Mouse (Mus musculus) right cerebral cortex, postnatal 36 days (tissue): ENCODE data around the gene Amn1.
A peak's percentile ranks its signal among the peaks of the same experiment; 100 is the strongest.
"Not testable (repeated sequence)": the region's sequence is repeated elsewhere in the genome, so short reads cannot be mapped to it uniquely, and the experiment has no call there.

Source experiments
- DNase-seq, 2 experiments: peaks; one replicate each; pipeline ENCODE4 v3.0.0; 2022; ENCODE audit warnings: low spot score in 2 of 2, mixed read lengths in 1 of 2

The Amn1 gene

DNA sequence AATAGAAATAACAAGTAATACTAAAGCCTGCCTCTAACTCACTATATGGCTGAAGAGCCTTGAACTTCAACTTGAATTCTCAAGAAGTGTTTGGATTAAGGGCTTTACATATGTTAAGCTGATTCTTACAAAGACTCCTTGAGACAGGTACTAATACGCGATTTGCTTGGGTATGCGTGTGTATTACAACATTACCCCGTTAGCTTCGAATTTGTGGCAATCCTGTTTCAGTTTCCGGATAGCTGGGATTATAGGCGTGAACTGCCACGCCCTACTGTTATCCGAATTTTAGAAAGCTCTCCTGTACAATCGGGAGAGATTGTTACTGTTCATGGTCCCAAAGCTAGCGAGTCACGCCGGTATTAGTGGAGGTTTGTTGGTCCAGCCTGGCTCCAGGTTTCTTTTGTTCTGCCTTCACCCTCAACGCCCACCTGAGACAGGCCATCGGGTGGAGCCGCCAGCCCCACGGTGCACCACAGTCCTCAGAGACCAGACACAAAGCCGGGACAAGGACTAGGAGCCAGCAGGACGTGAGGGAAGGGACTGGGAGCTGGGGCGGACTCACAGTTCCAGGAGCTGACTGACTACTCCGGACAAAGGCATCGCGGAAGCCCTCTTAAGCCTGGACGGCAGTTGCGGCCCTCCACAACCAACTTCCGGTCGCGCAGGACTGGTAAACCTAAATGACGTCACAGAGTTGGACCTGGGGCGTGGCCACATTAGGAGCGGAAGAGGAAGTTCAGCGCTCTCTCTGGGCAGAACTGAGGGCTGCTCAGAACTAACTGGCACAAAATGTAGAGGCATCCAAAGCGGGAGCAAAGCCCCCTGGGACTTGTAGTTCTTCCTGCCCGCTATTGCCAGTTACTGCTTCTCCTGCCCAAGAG is at the start of gene Amn1:
Gene Amn1, minus strand, starts transcription at position 672 of the 884 bp plus-strand sequence.
- peak; percentile 94 to 96 for DNase-seq

GRCm38 (mm10) chr6:149236807-149237206 is 48.3 kb upstream of the Amn1 start:
- DNase-seq: no peak

DNA sequence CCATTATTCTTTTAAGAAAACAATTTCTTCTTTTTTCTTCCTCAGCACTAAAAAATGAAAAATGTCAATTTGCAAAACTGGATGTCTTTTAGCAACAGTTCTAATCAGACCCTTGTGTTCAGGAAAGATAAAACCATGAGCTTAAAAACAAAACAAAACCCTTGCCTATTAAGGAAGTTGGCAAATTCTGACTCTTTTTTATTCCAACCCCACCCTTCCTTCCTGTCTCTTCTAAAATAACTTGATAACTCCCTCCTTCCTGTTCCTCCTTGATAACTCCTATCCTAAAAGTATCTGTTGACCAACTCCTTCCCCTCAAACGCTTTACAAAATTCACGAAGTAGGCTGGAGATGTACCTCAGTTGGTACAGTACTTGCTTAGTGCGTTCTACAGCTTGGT is 45.4 kb upstream of the Amn1 start:
- DNase-seq: no peak

GRCm38 (mm10) chr6:149224751-149225150 is 36.2 kb upstream of the Amn1 start:
- DNase-seq: no peak

GRCm38 (mm10) chr6:149221296-149221695 is 32.8 kb upstream of the Amn1 start:
- DNase-seq: no peak

GRCm38 (mm10) chr6:149198572-149198971 is 10.1 kb upstream of the Amn1 start:
- DNase-seq: no peak

DNA sequence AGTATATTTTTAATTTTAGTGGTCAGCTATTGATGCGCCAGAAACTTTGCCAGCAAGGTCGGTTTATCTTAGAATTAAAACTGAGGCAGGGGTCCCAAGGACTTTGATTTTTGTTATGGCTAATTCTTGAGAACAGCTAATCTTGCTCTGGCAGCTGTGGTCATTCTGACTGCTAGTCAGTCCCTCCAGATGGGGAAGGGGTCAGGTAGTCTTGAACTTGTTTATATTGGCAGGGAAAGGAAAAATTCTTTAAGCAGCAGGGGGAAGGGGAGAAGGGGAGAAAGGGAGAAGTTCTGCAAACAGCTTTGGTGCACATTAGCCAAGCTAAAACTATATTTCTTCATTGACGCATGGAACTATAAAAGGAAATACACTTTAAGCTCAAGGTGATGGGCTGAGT is 8.6 kb upstream of the Amn1 start:
- DNase-seq: no peak

GRCm38 (mm10) chr6:149193276-149193905 is 4.9 kb upstream of the Amn1 start:
- no peak for DNase-seq

DNA sequence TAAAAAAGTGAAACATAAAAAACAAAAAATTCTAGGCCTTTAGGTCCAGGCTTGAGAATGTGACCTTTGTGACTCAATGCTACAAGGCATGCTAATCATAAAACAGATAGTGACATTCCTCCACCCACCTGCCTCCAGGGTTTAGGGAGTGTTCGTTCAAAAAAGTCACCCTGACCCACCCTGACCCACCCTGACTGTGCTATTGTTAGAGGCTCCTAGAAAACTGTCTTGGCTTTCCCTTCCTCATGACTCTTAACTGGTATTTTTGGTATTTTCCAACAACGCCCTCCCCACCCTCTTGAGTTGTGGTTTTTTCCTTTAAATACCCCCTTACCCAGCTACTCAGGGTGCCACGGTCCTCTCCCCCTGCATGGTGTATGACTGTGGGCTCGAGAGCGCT is 3.4 kb upstream of the Amn1 start:
- not testable (repeated sequence) for DNase-seq

GRCm38 (mm10) chr6:149189340-149189922 is 919 bp upstream of the Amn1 start:
- DNase-seq: no peak

- no peak for DNase-seq
Measured at GRCm38 (mm10) chr6:149188925-149189257, 379 bp upstream of the Amn1 start.

DNA sequence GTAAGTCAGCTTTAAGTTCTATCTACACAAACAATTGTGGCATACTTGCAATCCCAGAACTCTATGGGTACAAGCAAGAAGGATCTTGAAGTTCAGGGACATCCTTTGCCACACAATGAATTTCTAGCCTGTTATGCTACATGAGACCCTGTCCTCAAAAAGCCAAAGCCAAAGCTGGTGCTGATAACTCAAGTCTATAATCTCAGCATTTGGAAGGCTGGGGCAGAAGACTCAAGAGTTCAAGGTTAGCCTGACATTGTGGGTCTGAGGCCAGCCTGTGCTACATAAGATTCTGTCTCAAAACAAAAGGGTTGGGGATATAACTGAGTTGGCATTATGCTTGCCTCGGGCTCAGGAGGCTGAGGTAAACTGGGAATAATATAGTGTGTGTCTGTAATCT is 1.1 kb downstream of the Amn1 start:
- no peak for DNase-seq

- DNase-seq: no peak
Measured at GRCm38 (mm10) chr6:149184007-149184406, 4.5 kb downstream of the Amn1 start.

- no peak for DNase-seq
Measured at GRCm38 (mm10) chr6:149179064-149179463, 9.4 kb downstream of the Amn1 start.

- no peak for DNase-seq
Measured at GRCm38 (mm10) chr6:149174932-149175570, 13.5 kb downstream of the Amn1 start.

GRCm38 (mm10) chr6:149173831-149174625 is 14.5 kb downstream of the Amn1 start:
- DNase-seq: no peak

- not testable (repeated sequence) for DNase-seq
Measured at GRCm38 (mm10) chr6:149169965-149170364, 18.5 kb downstream of the Amn1 start.

DNA sequence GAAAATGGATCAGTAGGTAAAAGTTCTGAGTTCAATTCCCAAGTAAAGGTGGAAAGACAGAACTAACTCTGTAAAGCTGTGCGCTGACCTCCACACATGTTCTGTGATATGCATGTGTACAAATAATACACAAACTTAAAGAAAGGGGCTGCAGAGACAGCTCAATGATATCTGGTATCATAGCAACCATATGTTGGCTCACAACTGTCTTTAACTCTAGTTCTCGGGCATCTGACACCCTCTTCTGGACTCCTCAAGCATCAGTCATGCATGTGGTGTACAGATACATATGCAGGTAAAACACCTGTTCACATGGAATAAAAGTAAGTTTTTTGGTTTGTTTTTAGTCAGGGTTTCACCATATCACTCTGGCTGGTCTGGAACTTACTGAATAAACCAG is 20.1 kb downstream of the Amn1 start:
- no peak for DNase-seq

GRCm38 (mm10) chr6:149167672-149168071 is 20.8 kb downstream of the Amn1 start:
- DNase-seq: no peak

- DNase-seq: not testable (repeated sequence)
Measured at GRCm38 (mm10) chr6:149167038-149167437, 21.5 kb downstream of the Amn1 start.

GRCm38 (mm10) chr6:149155031-149155841 is 33.3 kb downstream of the Amn1 start:
- DNase-seq: no peak
